Mouse (Mus musculus) cerebellum, adult 11-12 months (tissue): ENCODE measurements around the gene Ccdc142.

ENCODE experiments used
- DNase-seq: peaks from one replicate; pipeline ENCODE4 v3.0.0; 2022

Gene Ccdc142

GRCm38 (mm10) chr6:83141636-83142035, 40.2 kb downstream of the Ccdc142 start:
- no peak for DNase-seq

- no peak for DNase-seq
Measured at GRCm38 (mm10) chr6:83142211-83142731, 40.9 kb downstream of the Ccdc142 start.

- DNase-seq: no peak
Measured at GRCm38 (mm10) chr6:83142886-83143285, 41.5 kb downstream of the Ccdc142 start.

- DNase-seq: no peak
Measured at GRCm38 (mm10) chr6:83145209-83145608, 43.8 kb downstream of the Ccdc142 start.

GRCm38 (mm10) chr6:83145805-83146204, 44.4 kb downstream of the Ccdc142 start:
- no peak for DNase-seq

- no peak for DNase-seq
Measured at GRCm38 (mm10) chr6:83147280-83147679, 45.9 kb downstream of the Ccdc142 start.

- DNase-seq: no peak
Measured at GRCm38 (mm10) chr6:83151721-83152120, 50.3 kb downstream of the Ccdc142 start.

GRCm38 (mm10) chr6:83153038-83153437, 51.6 kb downstream of the Ccdc142 start:
- no peak for DNase-seq

- DNase-seq: no peak
Measured at GRCm38 (mm10) chr6:83153485-83153884, 52.1 kb downstream of the Ccdc142 start.

- DNase-seq: peak; percentile 47
Measured at GRCm38 (mm10) chr6:83155552-83156238, 54.3 kb downstream of the Ccdc142 start.

GRCm38 (mm10) chr6:83156259-83156684, 54.9 kb downstream of the Ccdc142 start, which contains the start of the genes Wdr54 and 1700003E16Rik:
Wdr54 (minus strand) TSS chr6:83156397.
1700003E16Rik (plus strand) TSS chr6:83156404.
- DNase-seq: peak; percentile 76
